Mouse (Mus musculus) heart, adult 2 months (tissue): ENCODE results near the gene Bet1l. TPM values are rescaled to one million over a fixed set of nuclear protein-coding genes. Genes with fewer than 3 reads are reported as not detected.

ENCODE experiments used
- DNase-seq, 2 experiments: peaks; one replicate each; pipeline ENCODE4 v3.0.0; 2021
- H3K27ac ChIP-seq: fragments of 200-600 bp; 2 replicates; pipeline ENCODE4 v1.8.1; 2022
- H3K27me3 ChIP-seq: fragments of 200-500 bp; 2 replicates; pipeline ENCODE4 v1.6.1; 2012; ENCODE audit warnings: mild to moderate bottlenecking, low read length, inconsistent platforms, mixed read lengths; ENCODE audit not compliant: control insufficient read depth, insufficient read depth
- H3K36me3 ChIP-seq: fragments of 200-500 bp; 2 replicates; pipeline ENCODE4 v1.6.1; 2012; ENCODE audit warnings: low read length, inconsistent platforms; ENCODE audit not compliant: control insufficient read depth, insufficient read depth
- H3K4me1 ChIP-seq: fragments of 200-500 bp; 2 replicates; pipeline ENCODE4 v1.6.1; 2011; ENCODE audit warnings: low read length; ENCODE audit not compliant: control insufficient read depth, insufficient read depth
- H3K4me3 ChIP-seq: fragments of 200-600 bp; 2 replicates; pipeline ENCODE4 v1.8.1; 2022
- H3K79me2 ChIP-seq: fragments of 200-500 bp; replicated peaks from 2 replicates; pipeline ENCODE4 v1.6.1; 2012; ENCODE audit warnings: mild to moderate bottlenecking, inconsistent platforms, low read length, moderate library complexity, mixed read lengths; ENCODE audit not compliant: control insufficient read depth, insufficient read depth
- H3K9ac ChIP-seq: fragments of 200-500 bp; 2 replicates; pipeline ENCODE4 v1.6.1; 2012; ENCODE audit warnings: low read depth, mild to moderate bottlenecking, control low read depth, inconsistent platforms, low read length, mixed read lengths
- CTCF ChIP-seq: fragments of 200-600 bp; IDR thresholded peaks from 2 replicates; pipeline ENCODE4 v1.8.1; 2022; ENCODE audit warnings: antibody characterized with exemption, mild to moderate bottlenecking, moderate library complexity
- EP300 ChIP-seq: fragments of 200-500 bp; IDR thresholded peaks from 2 replicates; pipeline ENCODE4 v1.6.1; 2011; ENCODE audit warnings: low read depth, low read length, control low read depth; ENCODE audit not compliant: insufficient read depth
- POLR2A ChIP-seq: fragments of 200-500 bp; IDR thresholded peaks from 2 replicates; pipeline ENCODE4 v1.6.1; 2011; ENCODE audit warnings: mild to moderate bottlenecking, low read depth, low read length, control low read depth; ENCODE audit not compliant: insufficient read depth
- WGBS: fragments of 180-500 bp; shearing (Covaris S2); methylation state at CpG from one replicate; pipeline ENCODE4 v1.1.7; 2018; 5-methylcytosine and 5-hydroxymethylcytosine counted together
- intact Hi-C: fragments of 180-260 bp; cut with DNase I; formaldehyde crosslinking; loops from one replicate; pipeline ENCODE4 v1.15.1; 2025
- polyA plus RNA-seq: library from polyadenylated mRNA; depleted of rRNA; stranded (reverse); fragments of >200 nt; gene quantifications from 2 replicates; pipeline ENCODE4 v1.2.3, GENCODE M21; 2012
- total RNA-seq, 2 experiments: library from RNA; stranded (reverse); gene quantifications; 2 replicates each; pipeline ENCODE4 v1.2.3; 2021

Gene Bet1l
- total and polyA plus RNA-seq, 3 experiments: 8.8 to 12.4 (median 12.3) TPM

DNA sequence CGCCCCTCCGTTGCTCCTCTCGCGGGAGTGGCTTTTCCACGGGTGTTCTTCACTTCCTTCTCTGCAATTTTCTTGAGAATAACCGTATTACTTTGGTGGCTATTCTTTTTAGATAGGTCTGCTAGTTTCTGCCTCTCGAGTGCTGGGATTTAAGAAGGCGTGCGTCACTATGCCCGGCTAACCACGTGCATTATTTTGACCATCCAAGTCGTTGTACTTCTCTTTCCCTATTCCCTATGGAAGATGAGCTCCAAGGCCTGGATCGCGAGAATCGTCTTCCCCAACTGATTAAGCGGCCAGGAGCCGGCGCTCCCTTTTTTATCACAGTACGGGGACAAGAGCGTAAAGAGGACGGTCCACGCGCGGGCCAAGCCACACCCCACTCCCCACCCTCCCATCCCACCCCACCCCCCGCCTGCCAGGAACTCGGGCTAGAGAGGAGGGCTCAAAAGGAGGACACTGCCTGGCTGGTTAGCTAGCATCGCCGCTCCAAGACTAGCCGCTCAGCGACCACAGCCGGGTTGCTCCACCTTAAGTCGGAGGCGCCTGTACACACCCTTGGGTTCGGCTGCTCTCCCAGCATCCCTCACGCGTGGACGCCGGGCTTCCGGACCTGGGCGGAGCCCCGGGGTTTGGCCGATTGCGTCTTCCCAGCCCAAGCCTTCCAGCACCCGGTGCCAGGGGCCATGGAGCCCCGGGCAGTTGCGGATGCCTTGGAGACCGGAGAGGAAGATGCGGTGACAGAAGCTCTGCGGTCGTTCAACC is 410 bp downstream of the Bet1l start, which contains the start of gene Ric8a:
Gene Ric8a, plus strand, starts transcription at position 173 of the 765 bp plus-strand sequence.
- Histone ChIP-seq H3K79me2 (no peaks in the 10 kb centered on the region; the same call in 1 of the 2 replicates), H3K27me3 (no peaks in the 10 kb centered on the region), H3K9ac (peak within 1 kb of the TSS; percentile 87), H3K36me3 (no peaks in the 10 kb centered on the region), H3K4me1 (peaks cover 8% of the 10 kb centered on the region), H3K4me3 (peak within 1 kb of the TSS; percentile 93), H3K27ac (peak within 1 kb of the TSS; percentile 93)
- WGBS: under 1% methylated on average over 50 of the region's 50 CpGs
- TF ChIP-seq POLR2A: peak; percentile 75
- no peak for TF ChIP-seq EP300
- intact Hi-C loops: loop anchor here (1.0 to 5.0 kb wide), 2 partner anchors 25 to 315 kb away; partner anchors contain the start of genes Rnh1 and Sirt3
- peak; percentile 95 for DNase-seq

DNA sequence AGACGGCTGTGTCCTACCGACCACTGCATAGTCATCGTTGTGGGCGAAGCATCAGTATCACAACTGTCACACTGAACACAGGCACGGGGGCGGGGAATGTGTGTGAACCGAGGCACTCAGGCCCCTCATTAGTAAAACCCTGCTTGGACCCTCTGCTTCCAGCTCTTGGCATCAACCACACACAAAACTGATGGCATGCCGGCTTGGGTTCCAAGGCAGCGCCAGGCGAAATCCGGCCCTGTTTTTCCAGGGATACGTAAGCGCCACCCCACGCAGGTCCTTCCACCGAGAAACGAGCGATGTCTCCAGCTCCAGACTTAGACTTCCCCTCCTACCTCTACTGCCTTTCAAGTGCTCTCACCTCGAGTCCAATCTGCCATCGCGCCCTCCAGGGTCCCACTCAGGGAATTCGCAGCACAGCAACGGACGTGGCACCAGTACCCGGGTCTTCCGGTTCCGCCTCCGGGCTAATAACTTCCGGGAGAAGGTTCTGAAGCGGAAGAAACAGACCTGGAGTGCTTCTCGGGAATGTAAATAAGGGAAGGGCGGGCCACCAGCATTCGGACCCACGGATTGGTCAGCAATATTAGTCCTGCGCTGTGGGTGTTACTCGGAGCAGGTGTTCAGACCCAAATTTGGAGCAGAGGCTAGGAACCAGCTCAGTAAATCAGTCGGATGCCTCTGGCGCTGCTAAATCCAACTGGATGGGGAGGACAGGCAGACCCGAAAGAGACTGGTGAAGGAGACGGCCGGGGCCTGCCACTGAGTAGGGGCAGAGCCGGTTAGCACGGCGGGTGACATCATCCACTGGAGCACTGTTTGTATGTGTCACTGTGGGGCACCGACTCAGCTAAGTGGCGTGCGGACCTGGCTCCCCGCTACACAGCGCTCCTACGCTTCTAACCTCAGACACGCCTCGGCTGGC is 1.3 kb downstream of the Bet1l start, which contains the start of gene Gm45785:
Gene Gm45785, minus strand, starts transcription at position 472 of the 925 bp plus-strand sequence.
- Histone ChIP-seq H3K4me3 (peak within 1 kb of the TSS; percentile 93), H3K4me1 (peaks cover 8% of the 10 kb centered on the region), H3K9ac (peak within 1 kb of the TSS; percentile 85), H3K27ac (peak within 1 kb of the TSS; percentile 93), H3K36me3 (no peaks in the 10 kb centered on the region), H3K79me2 (no peaks in the 10 kb centered on the region; the same call in 1 of the 2 replicates), H3K27me3 (no peaks in the 10 kb centered on the region)
- no peak for TF ChIP-seq CTCF
- peak; percentile 61; the same call in 1 of the 2 replicates for TF ChIP-seq EP300
- TF ChIP-seq POLR2A: peak; percentile 87
- DNase-seq: peak; percentile 84 to 91
- intact Hi-C loops: loop anchor here (5.0 kb wide), 1 partner anchor 316 kb away; the partner anchor contains the start of gene Rnh1
- WGBS: under 1% methylated on average over 51 of the region's 51 CpGs

DNA sequence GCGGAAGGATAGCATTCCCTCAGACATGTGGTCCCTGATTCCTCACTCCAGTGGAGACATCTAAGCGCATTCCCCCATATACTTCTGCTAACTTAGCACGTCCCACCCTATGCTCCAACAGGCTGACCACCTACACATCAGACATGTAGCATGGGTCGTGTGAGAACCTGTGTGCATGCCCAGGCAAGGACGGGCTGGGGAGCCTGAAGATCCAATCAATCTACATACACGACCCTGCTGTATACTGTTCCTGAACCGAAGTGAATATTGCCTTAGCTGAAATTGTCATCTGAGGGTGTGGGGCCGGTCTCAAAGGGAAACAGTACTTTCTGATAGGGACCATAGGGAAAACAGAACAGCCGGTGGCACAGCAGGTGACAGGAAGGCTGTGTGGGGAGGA is 2.2 kb downstream of the Bet1l start:
- intact Hi-C loops: loop anchor here (5.0 kb wide), 1 partner anchor 317 kb away; the partner anchor contains the start of gene Rnh1

DNA sequence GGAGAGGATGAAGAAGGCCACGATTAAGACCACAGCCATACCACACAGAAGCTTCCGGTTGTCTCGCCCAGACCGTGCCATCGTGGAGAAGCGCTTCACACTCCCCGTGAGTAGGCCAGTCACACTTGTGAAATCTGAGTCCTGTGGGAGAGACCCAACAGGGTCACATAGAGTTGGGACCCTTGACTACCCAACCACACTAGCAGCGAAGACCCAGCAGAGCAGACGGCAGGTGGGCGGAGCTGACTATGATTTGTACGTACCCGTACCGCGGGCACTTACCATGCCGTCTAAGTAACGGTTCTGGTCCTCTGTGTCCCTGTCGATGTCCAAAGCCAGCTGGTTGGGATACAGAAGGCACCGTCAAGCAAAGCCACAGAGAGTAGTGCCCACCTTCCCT is 2.9 kb downstream of the Bet1l start:
- H3K4me3 ChIP-seq: no peak overlapping the region
- peak in 1 of 2 experiments; percentile 20 for DNase-seq
- no peak for TF ChIP-seq CTCF
- no peak for TF ChIP-seq POLR2A
- TF ChIP-seq EP300: no peak
- peaks cover 8% of the 10 kb centered on the region for H3K4me1 ChIP-seq
- intact Hi-C loops: no loop called here
- H3K27me3 ChIP-seq: no peaks in the 10 kb centered on the region
- WGBS: 92% methylated on average over 18 of the region's 18 CpGs
- H3K79me2 ChIP-seq: no peaks in the 10 kb centered on the region; the same call in 1 of the 2 replicates
- no peak overlapping the region for H3K9ac ChIP-seq
- H3K36me3 ChIP-seq: no peaks in the 10 kb centered on the region
- H3K27ac ChIP-seq: no peak overlapping the region

More for the DNA sequence above, 2.2 kb downstream of the Bet1l start:
- TF ChIP-seq CTCF (no peak), EP300 (no peak), POLR2A (no peak)
- Histone ChIP-seq H3K27ac (no peak overlapping the region; the same call in 1 of the 2 replicates), H3K4me3 (peak overlapping the region; percentile 93), H3K79me2 (no peaks in the 10 kb centered on the region; the same call in 1 of the 2 replicates), H3K36me3 (no peaks in the 10 kb centered on the region), H3K4me1 (peaks cover 8% of the 10 kb centered on the region), H3K9ac (peak overlapping the region; percentile 77; the same call in 1 of the 2 replicates), H3K27me3 (no peaks in the 10 kb centered on the region)
- 55% methylated on average over 9 of the region's 9 CpGs for WGBS
- no peak for DNase-seq

DNA sequence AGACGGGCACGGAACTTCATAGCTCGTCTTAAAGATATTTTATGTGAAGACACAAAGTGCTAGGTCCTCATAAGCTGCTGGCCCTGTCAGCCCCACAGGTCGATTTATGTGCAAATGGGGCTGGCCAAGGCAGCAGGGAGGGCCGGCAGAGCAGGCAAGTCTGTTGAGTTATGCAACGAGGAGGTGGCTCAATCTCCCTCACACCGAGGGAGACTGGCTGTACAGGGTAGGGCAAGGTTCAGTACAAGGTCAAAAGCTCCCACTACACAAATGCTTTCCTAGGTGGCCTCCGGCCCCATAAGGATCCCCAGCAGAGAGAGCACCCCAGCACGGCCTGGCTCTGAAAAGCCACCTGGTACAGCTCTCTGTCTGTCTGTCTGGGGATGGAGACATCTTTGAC is 4.0 kb downstream of the Bet1l start:
- H3K4me3 ChIP-seq: no peak overlapping the region
- DNase-seq: peak in 1 of 2 experiments; percentile 12
- no peak overlapping the region for H3K27ac ChIP-seq
- 81% methylated on average over 9 of the region's 9 CpGs for WGBS
- H3K27me3 ChIP-seq: no peaks in the 10 kb centered on the region
- H3K4me1 ChIP-seq: peaks cover 6% of the 10 kb centered on the region
- H3K79me2 ChIP-seq: no peaks in the 10 kb centered on the region; the same call in 1 of the 2 replicates
- intact Hi-C loops: no loop called here
- no peak overlapping the region for H3K9ac ChIP-seq
- no peaks in the 10 kb centered on the region for H3K36me3 ChIP-seq
- TF ChIP-seq CTCF (no peak), POLR2A (no peak), EP300 (no peak)
